Mouse (Mus musculus): ENCODE measurements around the gene Stra6l. TPM values are rescaled to one million over a fixed set of nuclear protein-coding genes. Genes with fewer than 3 reads are reported as not detected.
A peak's percentile ranks its signal among the peaks of the same experiment; 100 is the strongest.

Gene Stra6l
- polyA plus RNA-seq, 1 experiment from 2014 or later, result 0.16 TPM

- WGBS, result 52% methylated on average over 3 of the region's 3 CpGs
- peaks cover 4% of the 10 kb centered on the region; the same call in 1 of the 2 replicates for H3K9me3 ChIP-seq
- H3K27me3 ChIP-seq (ENCODE audit: poor library complexity, severe bottlenecking), result peaks cover 55% of the 10 kb centered on the region
- H3K4me3 ChIP-seq, result no peak overlapping the region
- DNase-seq (ENCODE audit: extremely low spot score, low spot score), result no peak
- no peaks in the 10 kb centered on the region for H3K36me3 ChIP-seq (replicated peaks)
- H3K4me1 ChIP-seq, result peaks cover 37% of the 10 kb centered on the region
- 0 out of 2 replicates have a peak overlapping the region, but pooled peaks have one; percentile 4 for H3K27ac ChIP-seq
These were observed 3.2 kb downstream of the Stra6l start for GRCm38 (mm10) chr4:45851640-45852051.

DNA sequence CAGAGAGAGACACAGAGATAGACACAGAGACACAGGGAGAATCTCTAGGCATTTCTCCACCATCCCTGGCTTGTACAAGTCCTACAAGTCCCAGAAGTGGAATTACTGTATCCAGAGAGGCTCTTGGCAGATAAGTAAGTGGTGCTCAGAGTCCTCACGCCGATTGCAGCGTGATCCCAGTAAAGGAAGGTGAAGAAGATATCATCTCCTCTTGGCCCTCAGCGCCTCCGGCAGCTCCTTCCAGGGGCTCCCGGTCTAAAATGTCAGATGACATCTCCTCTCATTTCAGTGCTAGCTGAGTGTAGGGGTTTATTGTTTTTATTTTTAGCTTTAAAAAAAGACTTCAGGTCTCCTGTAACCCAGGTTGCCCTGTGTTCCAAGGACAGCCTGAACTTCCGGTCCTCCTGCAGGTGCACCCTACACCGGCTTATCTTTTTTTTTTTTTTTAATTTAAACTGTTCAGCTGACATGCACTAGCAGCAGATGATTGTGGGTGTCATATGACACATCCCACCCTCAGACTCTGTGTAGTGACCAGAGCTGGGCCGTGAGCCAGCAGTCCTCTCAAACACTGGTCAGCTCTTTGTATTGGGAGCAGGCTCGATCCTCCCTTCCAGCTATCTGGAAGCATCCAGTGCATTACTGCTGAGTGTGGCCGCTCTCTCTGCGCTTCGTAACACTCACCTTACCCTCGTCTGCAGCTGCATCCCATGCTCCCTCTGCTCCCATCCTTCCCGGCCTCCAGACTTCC, 5.2 kb downstream of the Stra6l start:
- Histone ChIP-seq H3K4me1 (peaks cover 32% of the 10 kb centered on the region), H3K4me3 (no peak overlapping the region), H3K27me3 (ENCODE audit: poor library complexity, severe bottlenecking) (peaks cover 38% of the 10 kb centered on the region), H3K36me3 (replicated peaks) (no peaks in the 10 kb centered on the region), H3K9me3 (peaks cover 4% of the 10 kb centered on the region; the same call in 1 of the 2 replicates), H3K27ac (no peak overlapping the region)
- 83% methylated on average over 15 of the region's 15 CpGs for WGBS
- no peak for DNase-seq (ENCODE audit: extremely low spot score, low spot score)

- peaks cover 26% of the 10 kb centered on the region for H3K27me3 ChIP-seq (ENCODE audit: poor library complexity, severe bottlenecking)
- H3K36me3 ChIP-seq (replicated peaks), result no peaks in the 10 kb centered on the region
- H3K4me3 ChIP-seq, result no peak overlapping the region
- H3K27ac ChIP-seq, result no peak overlapping the region
- peaks cover 4% of the 10 kb centered on the region; the same call in 1 of the 2 replicates for H3K9me3 ChIP-seq
- DNase-seq (ENCODE audit: extremely low spot score, low spot score), result peak; percentile 71
- peaks cover 14% of the 10 kb centered on the region for H3K4me1 ChIP-seq
- WGBS, result 42% methylated on average over 19 of the region's 19 CpGs
These were observed 7.5 kb downstream of the Stra6l start for GRCm38 (mm10) chr4:45855803-45856424.

DNA sequence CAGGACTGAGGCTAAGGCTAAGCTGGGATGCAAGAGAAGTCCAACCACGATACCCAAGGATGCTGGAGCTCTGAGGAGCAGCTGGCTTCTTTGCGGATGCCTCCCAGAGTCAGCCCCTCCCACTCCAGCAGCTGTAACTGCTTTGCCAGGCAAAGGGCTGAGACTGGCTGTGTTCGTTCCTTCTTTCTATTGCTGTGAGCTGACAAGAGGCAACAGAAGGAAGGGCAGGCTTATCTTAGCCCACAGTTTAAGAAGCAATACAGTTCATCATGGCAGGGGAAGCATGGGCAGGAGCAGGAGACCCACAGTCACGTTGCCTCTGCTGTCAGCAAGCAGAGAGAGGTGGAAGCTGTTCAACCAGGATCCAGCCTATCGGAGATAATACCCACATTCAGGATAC, 12.7 kb downstream of the Stra6l start:
- Histone ChIP-seq H3K36me3 (replicated peaks) (no peaks in the 10 kb centered on the region), H3K9me3 (no peaks in the 10 kb centered on the region; the same call in 1 of the 2 replicates), H3K4me3 (no peak overlapping the region), H3K4me1 (peaks cover 8% of the 10 kb centered on the region; the same call in 1 of the 2 replicates), H3K27ac (no peak overlapping the region), H3K27me3 (ENCODE audit: poor library complexity, severe bottlenecking) (peaks cover 5% of the 10 kb centered on the region)
- DNase-seq (ENCODE audit: extremely low spot score, low spot score), result no peak
- 72% methylated on average over 5 of the region's 5 CpGs for WGBS

DNA sequence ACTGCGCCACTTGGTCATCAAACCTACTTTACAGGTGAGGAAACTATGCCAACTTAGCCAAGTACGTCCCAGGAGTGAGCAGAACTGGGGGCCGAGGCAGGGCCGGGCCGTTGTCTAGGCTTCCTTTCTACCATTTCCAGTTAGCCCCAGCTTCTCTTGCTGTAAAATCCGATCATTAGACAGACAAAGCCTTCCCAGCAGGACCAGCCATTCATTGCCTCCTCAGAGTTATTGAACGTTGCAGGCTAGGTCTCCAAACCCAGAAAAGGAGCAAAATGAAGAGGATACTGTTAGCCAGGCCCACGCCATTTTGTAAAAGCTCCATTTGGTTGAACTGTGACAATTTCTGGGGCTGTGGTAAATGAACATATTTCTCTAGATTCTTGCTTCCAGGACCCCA, 19.0 kb downstream of the Stra6l start:
- 56% methylated on average over 8 of the region's 8 CpGs for WGBS
- Histone ChIP-seq H3K4me1 (peaks cover 36% of the 10 kb centered on the region), H3K36me3 (replicated peaks) (no peaks in the 10 kb centered on the region), H3K27ac (no peak overlapping the region), H3K27me3 (ENCODE audit: poor library complexity, severe bottlenecking) (peaks cover 23% of the 10 kb centered on the region), H3K4me3 (no peak overlapping the region), H3K9me3 (no peaks in the 10 kb centered on the region)
- no peak for DNase-seq (ENCODE audit: extremely low spot score, low spot score)

DNA sequence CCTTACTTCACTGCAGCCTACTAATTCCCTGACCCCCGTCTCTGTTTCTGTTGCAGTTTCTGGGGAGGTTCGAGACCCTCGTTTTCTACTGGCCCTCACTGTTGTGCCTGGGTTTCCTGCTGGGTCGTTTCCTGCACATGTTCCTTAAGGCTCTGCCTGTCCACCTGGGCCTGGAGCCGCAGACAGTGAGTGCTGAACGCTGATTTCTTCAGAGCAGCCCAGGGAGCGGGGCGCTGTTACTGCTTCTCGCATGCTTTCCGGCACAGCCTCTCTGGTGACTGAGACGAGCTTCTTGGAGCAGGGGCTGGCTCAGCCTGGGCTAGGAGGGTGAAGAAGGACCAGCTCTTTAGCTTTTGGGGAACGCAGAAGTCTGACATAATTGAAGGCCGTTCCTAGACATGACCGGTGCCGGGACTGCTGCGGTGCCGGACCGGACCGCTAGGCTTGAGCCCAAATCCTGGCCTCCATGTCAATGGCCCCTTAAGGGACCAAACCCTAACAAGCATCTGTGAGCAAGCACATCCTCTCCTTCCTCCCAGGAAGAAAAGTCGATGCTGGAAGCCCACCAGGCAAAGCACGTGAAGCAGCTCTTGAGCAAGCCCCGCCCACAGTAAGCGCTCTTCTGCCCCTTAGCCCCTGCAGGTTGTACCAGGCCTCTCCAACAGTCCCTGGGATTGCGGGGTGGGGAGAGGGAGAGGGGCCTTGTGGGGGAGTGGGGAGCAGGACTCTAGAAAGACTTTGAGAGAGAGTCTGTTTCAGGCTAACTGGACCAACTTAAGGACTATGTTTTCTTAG, 20.8 kb downstream of the Stra6l start:
- Histone ChIP-seq H3K4me1 (peaks cover 36% of the 10 kb centered on the region), H3K27ac (peak overlapping the region; percentile 63), H3K9me3 (no peaks in the 10 kb centered on the region), H3K4me3 (peak overlapping the region; percentile 34), H3K27me3 (ENCODE audit: poor library complexity, severe bottlenecking) (peaks cover 23% of the 10 kb centered on the region), H3K36me3 (replicated peaks) (no peaks in the 10 kb centered on the region)
- 29% methylated on average over 24 of the region's 24 CpGs for WGBS
- peak; percentile 33 for DNase-seq (ENCODE audit: extremely low spot score, low spot score)

DNA sequence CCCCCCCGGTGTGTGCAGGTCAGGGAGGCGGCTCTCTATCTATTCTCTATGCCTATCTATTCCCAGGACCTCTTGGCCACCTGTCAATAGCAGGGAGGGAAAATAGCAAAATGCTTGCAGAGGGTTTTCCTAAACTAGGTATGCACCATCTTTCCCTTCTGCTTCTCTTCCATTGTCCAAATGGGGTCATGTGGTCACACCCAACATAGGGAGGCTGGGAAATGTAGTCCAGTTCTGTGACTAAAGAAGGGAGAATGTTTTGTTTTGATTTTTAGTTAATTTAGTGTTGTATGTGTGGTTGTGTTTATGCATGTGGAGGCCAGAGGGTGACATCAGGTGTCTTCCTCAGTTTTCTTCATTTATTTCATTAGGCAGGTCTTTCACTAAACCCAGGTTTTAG, 23.7 kb downstream of the Stra6l start:
- H3K4me3 ChIP-seq, result no peak overlapping the region
- H3K36me3 ChIP-seq (replicated peaks), result no peaks in the 10 kb centered on the region
- H3K4me1 ChIP-seq, result peaks cover 28% of the 10 kb centered on the region
- 64% methylated on average over 2 of the region's 2 CpGs for WGBS
- peaks cover 23% of the 10 kb centered on the region for H3K27me3 ChIP-seq (ENCODE audit: poor library complexity, severe bottlenecking)
- no peak overlapping the region for H3K27ac ChIP-seq
- DNase-seq (ENCODE audit: extremely low spot score, low spot score), result no peak
- H3K9me3 ChIP-seq, result peaks cover 9% of the 10 kb centered on the region; the same call in 1 of the 2 replicates

DNA sequence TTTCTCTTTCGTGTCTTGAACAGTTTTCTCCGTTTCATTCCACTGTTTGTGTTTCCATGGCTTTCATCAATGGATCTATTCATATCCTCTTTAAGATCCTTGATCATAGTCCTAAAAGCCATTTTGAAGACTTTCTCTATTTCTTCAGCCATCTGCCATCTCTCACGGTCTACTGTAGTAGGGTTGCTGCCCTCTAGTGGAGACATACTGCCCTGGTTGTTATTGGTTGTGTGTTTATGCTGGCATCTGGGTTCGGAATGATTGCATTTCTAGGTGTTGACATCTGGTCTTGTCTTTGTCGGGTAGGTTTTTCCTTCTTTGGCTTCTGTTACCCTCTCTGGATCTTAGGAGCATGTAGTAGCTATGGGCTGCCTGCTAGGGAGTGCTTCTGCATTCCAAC, 30.5 kb downstream of the Stra6l start:
- peaks cover 5% of the 10 kb centered on the region; the same call in 1 of the 2 replicates for H3K4me1 ChIP-seq

DNA sequence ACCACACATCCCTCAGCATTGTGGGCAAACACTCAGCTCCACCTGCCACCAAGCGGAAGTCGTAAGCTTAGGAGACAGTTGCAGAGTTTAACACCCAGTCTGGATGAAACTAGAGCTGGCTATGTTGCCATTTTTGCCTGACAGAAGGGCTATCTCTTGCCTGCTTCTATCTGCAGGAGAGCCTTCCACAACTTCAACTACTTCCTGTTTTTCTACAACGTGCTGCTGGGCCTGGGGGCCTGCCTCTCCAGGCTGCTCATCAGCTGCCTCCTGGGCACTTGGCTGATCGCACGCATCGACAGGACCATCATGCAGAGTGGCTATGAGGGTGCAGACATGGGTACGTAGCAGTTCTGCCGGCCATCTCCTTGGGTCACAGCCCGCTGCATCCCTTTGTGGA, 34.1 kb downstream of the Stra6l start:
- Histone ChIP-seq H3K9me3 (no peaks in the 10 kb centered on the region), H3K36me3 (replicated peaks) (no peaks in the 10 kb centered on the region), H3K27me3 (ENCODE audit: poor library complexity, severe bottlenecking) (no peaks in the 10 kb centered on the region), H3K4me1 (peaks cover 5% of the 10 kb centered on the region; the same call in 1 of the 2 replicates), H3K27ac (no peak overlapping the region), H3K4me3 (no peak overlapping the region)
- WGBS, result 87% methylated on average over 9 of the region's 9 CpGs
- no peak for DNase-seq (ENCODE audit: extremely low spot score, low spot score)

More for the DNA sequence above, 30.5 kb downstream of the Stra6l start:
- H3K9me3 ChIP-seq, result peaks cover 9% of the 10 kb centered on the region; the same call in 1 of the 2 replicates
- H3K27ac ChIP-seq, result no peak overlapping the region
- no peak overlapping the region for H3K4me3 ChIP-seq
- H3K27me3 ChIP-seq (ENCODE audit: poor library complexity, severe bottlenecking), result no peaks in the 10 kb centered on the region
- WGBS, result 49% methylated on average over 5 of the region's 5 CpGs
- DNase-seq (ENCODE audit: extremely low spot score, low spot score), result no peak
- no peaks in the 10 kb centered on the region for H3K36me3 ChIP-seq (replicated peaks)

GRCm38 (mm10) chr4:45883250-45883649, 34.8 kb downstream of the Stra6l start:
- H3K4me3 ChIP-seq, result no peak overlapping the region
- 94% methylated on average over 16 of the region's 16 CpGs for WGBS
- peaks cover 5% of the 10 kb centered on the region; the same call in 1 of the 2 replicates for H3K4me1 ChIP-seq
- no peak for DNase-seq (ENCODE audit: extremely low spot score, low spot score)
- no peaks in the 10 kb centered on the region for H3K36me3 ChIP-seq (replicated peaks)
- no peaks in the 10 kb centered on the region for H3K9me3 ChIP-seq
- no peak overlapping the region for H3K27ac ChIP-seq
- H3K27me3 ChIP-seq (ENCODE audit: poor library complexity, severe bottlenecking), result no peaks in the 10 kb centered on the region

DNA sequence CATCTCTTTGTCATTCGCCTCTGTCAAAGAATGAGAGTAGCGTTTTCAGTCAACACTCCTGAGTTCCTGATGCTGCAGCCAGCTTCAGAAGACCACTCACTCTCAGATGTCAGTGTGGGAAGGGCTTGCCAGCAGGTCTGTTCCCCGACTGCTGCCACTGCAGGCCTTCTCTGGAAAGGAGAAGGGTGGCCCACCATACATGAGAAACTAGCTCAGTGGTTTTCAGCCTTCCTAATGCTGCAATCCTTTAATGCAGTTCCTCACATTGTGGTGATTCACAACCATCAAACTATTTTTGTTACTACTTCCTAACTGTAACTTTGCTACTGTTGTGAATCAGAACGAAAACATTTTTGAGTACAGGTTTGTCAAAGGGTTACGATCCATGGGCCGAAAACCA, 41.0 kb downstream of the Stra6l start:
- Histone ChIP-seq H3K4me1 (peaks cover 19% of the 10 kb centered on the region), H3K4me3 (no peak overlapping the region), H3K27me3 (ENCODE audit: poor library complexity, severe bottlenecking) (no peaks in the 10 kb centered on the region), H3K27ac (no peak overlapping the region), H3K9me3 (no peaks in the 10 kb centered on the region), H3K36me3 (replicated peaks) (no peaks in the 10 kb centered on the region)
- 62% methylated on average over 6 of the region's 6 CpGs for WGBS
- no peak for DNase-seq (ENCODE audit: extremely low spot score, low spot score)

DNA sequence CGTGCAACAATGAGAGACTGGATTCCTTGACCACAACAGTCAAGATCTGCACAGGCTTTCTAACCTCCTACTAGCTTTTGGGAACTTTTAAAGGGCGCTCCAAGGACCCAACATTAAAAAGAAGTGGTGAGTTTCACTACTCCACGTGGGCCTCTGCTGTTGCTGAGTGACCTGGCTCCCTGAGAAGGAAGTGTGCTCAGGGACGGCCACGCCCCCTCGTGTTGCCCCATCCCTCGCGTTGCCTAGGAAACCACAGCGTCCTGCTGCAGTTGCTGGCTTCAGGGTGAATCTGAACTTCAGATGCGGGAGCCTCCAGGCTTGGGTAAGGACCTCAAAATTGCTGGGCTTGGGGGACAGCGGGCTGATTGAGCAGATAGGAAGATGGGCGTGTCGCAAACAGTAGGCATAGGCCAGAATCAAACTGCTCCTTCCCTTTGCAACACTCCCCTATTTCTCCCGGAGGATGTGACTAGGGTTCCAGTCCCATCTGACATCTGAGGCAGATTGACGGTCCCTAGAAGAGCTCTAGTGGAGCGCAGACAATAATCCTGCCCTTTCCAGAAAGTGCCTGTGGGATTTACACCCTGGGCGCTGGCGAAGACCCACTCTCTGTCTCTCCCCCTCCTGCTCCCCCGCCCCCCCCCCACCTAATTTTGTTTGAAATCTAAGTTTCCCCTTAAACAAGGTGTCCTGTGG, 41.8 kb downstream of the Stra6l start, which contains the start of gene Ccdc180:
Gene Ccdc180 (plus strand): TSS at position 238 of the 696 bp plus-strand sequence.
- H3K36me3 ChIP-seq (replicated peaks), result no peaks in the 10 kb centered on the region
- peak; percentile 79 for DNase-seq (ENCODE audit: extremely low spot score, low spot score)
- H3K27me3 ChIP-seq (ENCODE audit: poor library complexity, severe bottlenecking), result no peaks in the 10 kb centered on the region
- peak within 1 kb of the TSS; percentile 35; the same call in 1 of the 2 replicates for H3K27ac ChIP-seq
- no peaks in the 10 kb centered on the region for H3K9me3 ChIP-seq
- WGBS, result 12% methylated on average over 19 of the region's 19 CpGs
- peaks cover 19% of the 10 kb centered on the region for H3K4me1 ChIP-seq
- peak within 1 kb of the TSS; percentile 39 for H3K4me3 ChIP-seq

Measured in forebrain, embryonic 10.5 days (tissue).